In genomic region chr7:29281201-29282073, GRCm38 (mm10) we compare ENCODE assay signal across 8 mouse cellular contexts. TPM values are rescaled to one million over a fixed set of nuclear protein-coding genes. Genes with fewer than 3 reads are reported as not detected.
DNase-seq lines count a peak whose midpoint lies in the region; ATAC-seq and TF ChIP-seq lines count a peak whose summit lies in the region.

Gene Spint2, minus strand, starts transcription at chr7:29281912.

- H3K9me3 ChIP-seq in hindbrain, embryonic 12.5 days (replicated peaks): no peaks in the 10 kb centered on the region

- peak; percentile 89 for DNase-seq in ES-CJ7 (ENCODE audit: low read depth, low spot score)
- DNase-seq in adrenal gland, adult 18-20 months (ENCODE audit: low spot score in 2 of 2): peak; percentile 63 to 78
- DNase-seq in layer of hippocampus, postnatal 36 days: no peak
- DNase-seq in lung, postnatal 4 days: peak; percentile 89 to 93
- DNase-seq in right cerebral cortex, postnatal 4 days: peak; percentile 49
- no peak for DNase-seq in c-Kit-positive CD71-positive TER-119-positive erythroid progenitor cells, embryonic 14.5 days (ENCODE audit: low spot score)

- WGBS in hindbrain, embryonic 12.5 days: under 1% methylated on average over 79 of the region's 80 CpGs

- H3K4me3 ChIP-seq in embryonic fibroblast, embryonic 13.5 days (ENCODE audit: insufficient read depth, low read length): peak within 1 kb of the TSS; percentile 27
- H3K4me3 ChIP-seq in hindbrain, embryonic 12.5 days: peak within 1 kb of the TSS; percentile 56

- no peaks in the 10 kb centered on the region for H3K36me3 ChIP-seq in hindbrain, embryonic 12.5 days

- H3K27ac ChIP-seq in embryonic fibroblast, embryonic 13.5 days (ENCODE audit: insufficient read depth, low read length): no peak within 1 kb of the TSS
- H3K27ac ChIP-seq in hindbrain, embryonic 12.5 days: no peak within 1 kb of the TSS

- H3K27me3 ChIP-seq in hindbrain, embryonic 12.5 days: peaks cover 42% of the 10 kb centered on the region

- ATAC-seq in hindbrain, embryonic 12.5 days (ENCODE audit: low FRiP score): peak; percentile 71

- peak within 1 kb of the TSS; percentile 97 for H3K4me2 ChIP-seq in hindbrain, embryonic 12.5 days (replicated peaks)

- no peak for TF ChIP-seq CTCF in embryonic fibroblast, embryonic 13.5 days (IDR thresholded peaks at IDR 0.05; ENCODE audit: borderline replicate concordance, insufficient read depth, low read length)

- H3K4me1 ChIP-seq in embryonic fibroblast, embryonic 13.5 days (ENCODE audit: control insufficient read depth, insufficient read depth, low read length): no peaks in the 10 kb centered on the region
- peaks cover 15% of the 10 kb centered on the region for H3K4me1 ChIP-seq in hindbrain, embryonic 12.5 days

- peak within 1 kb of the TSS; percentile 68 for H3K9ac ChIP-seq in hindbrain, embryonic 12.5 days

- no peak for TF ChIP-seq POLR2A in embryonic fibroblast, embryonic 13.5 days (IDR thresholded peaks at IDR 0.05; ENCODE audit: low read depth, low read length)

RNA-seq across cellular contexts. Expression of gene Spint2, which starts in this region (rescaled TPM):
- total RNA-seq in adrenal gland, adult 18-20 months (2021): 10 to 100 TPM; 48.4 to 83.8 TPM
- 11.6 and 11.7 TPM in 2 replicates for polyA plus RNA-seq in embryonic fibroblast, embryonic 13.5 days (2011; ENCODE audit: insufficient read length, low read depth, missing spikeins)
- polyA plus RNA-seq in hindbrain, embryonic 12.5 days (2016; fragmentation: Nextera tagmentation; extraction: Ambion mirVana): 42.6 and 63.3 TPM in 2 replicates
- total RNA-seq in layer of hippocampus, postnatal 36 days (2021): 10 to 100 TPM; 16.1 to 19.2 TPM

Comparison
In these comparisons a context has a peak if more than half of its experiments do, and no peak if none do; other contexts are left out.
1. DNase-seq: peak in ES-CJ7 (single experiment), adrenal gland, adult 18-20 months (2 of 2), lung, postnatal 4 days (2 of 2) and right cerebral cortex, postnatal 4 days (single experiment); none in layer of hippocampus, postnatal 36 days (0 of 2) and c-Kit-positive CD71-positive TER-119-positive erythroid progenitor cells, embryonic 14.5 days (single experiment).